Mouse (Mus musculus): Measurements from ENCODE around the gene Olfr1189. TPM values are rescaled to one million over a fixed set of nuclear protein-coding genes. Genes with fewer than 3 reads are reported as not detected.
"Not testable (repeated sequence)": the region's sequence is repeated elsewhere in the genome, so short reads cannot be mapped to it uniquely, and the experiment has no call there.

Olfr1189 gene
- not detected in 2 replicates for polyA plus RNA-seq (2011; ENCODE audit: insufficient read length, low read depth, missing spikeins)

GRCm38 (mm10) chr2:88586154-88586553, at the start of gene Olfr1189:
Gene Olfr1189, plus strand, starts transcription at chr2:88586454.
- TF ChIP-seq CTCF (IDR thresholded peaks at IDR 0.05; ENCODE audit: borderline replicate concordance, insufficient read depth, low read length) (no peak), POLR2A (IDR thresholded peaks at IDR 0.05; ENCODE audit: low read depth, low read length) (no peak)
- H3K4me3 ChIP-seq (ENCODE audit: insufficient read depth, low read length) = no peak within 1 kb of the TSS
- H3K4me1 ChIP-seq (ENCODE audit: control insufficient read depth, insufficient read depth, low read length) = no peaks in the 10 kb centered on the region
- no peak within 1 kb of the TSS for H3K27ac ChIP-seq (ENCODE audit: insufficient read depth, low read length)

DNA sequence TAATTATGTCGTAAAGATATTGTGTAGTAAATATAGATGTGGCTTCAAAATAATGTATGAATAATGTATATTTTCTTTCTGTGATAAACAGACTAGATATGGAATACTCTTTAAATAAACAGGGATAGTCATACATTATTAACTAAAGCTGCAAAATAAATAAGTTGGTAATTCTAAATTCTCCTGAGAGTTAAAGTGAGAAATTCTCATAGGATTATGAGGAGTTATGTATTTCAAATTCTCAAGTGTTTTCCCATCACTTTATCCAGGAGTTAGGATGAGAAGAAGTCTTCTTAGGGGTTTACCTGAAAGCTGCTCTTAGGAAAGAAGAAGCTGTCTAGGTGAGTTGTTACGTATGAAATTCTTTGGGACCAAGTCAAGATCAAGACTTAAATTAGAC, 29.6 kb upstream of the Olfr1189 start, which contains the start of gene Olfr1188:
TSS of gene Olfr1188 (plus strand) at position 301 of the 400 bp plus-strand sequence.
- TF ChIP-seq POLR2A (IDR thresholded peaks at IDR 0.05; ENCODE audit: low read depth, low read length) = no peak
- TF ChIP-seq CTCF (IDR thresholded peaks at IDR 0.05; ENCODE audit: borderline replicate concordance, insufficient read depth, low read length) = no peak
- H3K4me3 ChIP-seq (ENCODE audit: insufficient read depth, low read length) = no peak within 1 kb of the TSS
- no peak within 1 kb of the TSS for H3K27ac ChIP-seq (ENCODE audit: insufficient read depth, low read length)
- H3K4me1 ChIP-seq (ENCODE audit: control insufficient read depth, insufficient read depth, low read length) = no peaks in the 10 kb centered on the region

GRCm38 (mm10) chr2:88572696-88573095, 13.6 kb upstream of the Olfr1189 start:
- not testable (repeated sequence) for H3K4me3 ChIP-seq (ENCODE audit: insufficient read depth, low read length); H3K27ac ChIP-seq (ENCODE audit: insufficient read depth, low read length); H3K4me1 ChIP-seq (ENCODE audit: control insufficient read depth, insufficient read depth, low read length)

DNA sequence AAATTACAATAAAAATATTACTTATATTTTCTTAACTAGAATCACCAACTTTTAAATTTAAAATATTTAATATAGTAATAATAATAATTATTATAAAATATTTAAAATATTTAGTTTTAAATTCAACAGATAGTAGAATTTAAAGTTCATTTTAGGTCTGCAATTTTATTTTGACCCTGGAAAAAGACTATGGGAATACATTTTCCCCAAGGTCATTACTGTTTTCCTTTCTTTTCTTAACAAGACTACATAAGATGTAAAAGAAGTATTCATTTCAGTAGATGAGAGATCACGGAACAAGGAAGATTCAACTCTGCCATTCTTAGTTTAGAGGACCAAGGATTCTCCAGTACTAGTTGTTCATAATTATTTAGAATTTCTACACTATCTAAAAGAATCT, 54.0 kb downstream of the Olfr1189 start, which contains the start of gene Olfr1191-ps1:
TSS of gene Olfr1191-ps1 (plus strand) at position 301 of the 400 bp plus-strand sequence.
- H3K4me3 ChIP-seq (ENCODE audit: insufficient read depth, low read length); H3K27ac ChIP-seq (ENCODE audit: insufficient read depth, low read length); H3K4me1 ChIP-seq (ENCODE audit: control insufficient read depth, insufficient read depth, low read length): not testable (repeated sequence)

Other genes starting within 250 kb of the Olfr1189 start
- not detected in 2 replicates for gene Olfr1176, start 249.7 kb upstream of the Olfr1189 start, polyA plus RNA-seq (2011; ENCODE audit: insufficient read length, low read depth, missing spikeins)
- not detected in 2 replicates for gene Olfr1177-ps, start 240.0 kb upstream of the Olfr1189 start, polyA plus RNA-seq (2011; ENCODE audit: insufficient read length, low read depth, missing spikeins)
- not detected in 2 replicates for gene Olfr1178, start 199.4 kb upstream of the Olfr1189 start, polyA plus RNA-seq (2011; ENCODE audit: insufficient read length, low read depth, missing spikeins)
- not detected in 2 replicates for gene Olfr1179, start 180.0 kb upstream of the Olfr1189 start, polyA plus RNA-seq (2011; ENCODE audit: insufficient read length, low read depth, missing spikeins)
- gene Olfr1180, start 167.3 kb upstream of the Olfr1189 start, polyA plus RNA-seq (2011; ENCODE audit: insufficient read length, low read depth, missing spikeins) = not detected in 2 replicates
- gene Olfr1181, start 160.3 kb upstream of the Olfr1189 start, polyA plus RNA-seq (2011; ENCODE audit: insufficient read length, low read depth, missing spikeins) = not detected in 2 replicates
- gene Gm13757, start 137.3 kb upstream of the Olfr1189 start, polyA plus RNA-seq (2011; ENCODE audit: insufficient read length, low read depth, missing spikeins) = not detected in 2 replicates
- not detected in 2 replicates for gene Olfr1183, start 131.6 kb upstream of the Olfr1189 start, polyA plus RNA-seq (2011; ENCODE audit: insufficient read length, low read depth, missing spikeins)
- gene Olfr1184, start 102.9 kb upstream of the Olfr1189 start, polyA plus RNA-seq (2011; ENCODE audit: insufficient read length, low read depth, missing spikeins) = not detected in 2 replicates
- not detected in 2 replicates for gene Olfr1185-ps1, start 93.1 kb upstream of the Olfr1189 start, polyA plus RNA-seq (2011; ENCODE audit: insufficient read length, low read depth, missing spikeins)
- not detected in 2 replicates for gene Olfr1186, start 67.9 kb upstream of the Olfr1189 start, polyA plus RNA-seq (2011; ENCODE audit: insufficient read length, low read depth, missing spikeins)
- gene Olfr1188, start 29.5 kb upstream of the Olfr1189 start, polyA plus RNA-seq (2011; ENCODE audit: insufficient read length, low read depth, missing spikeins) = not detected in 2 replicates
- not detected in 2 replicates for gene Olfr1191-ps1, start 54.1 kb downstream of the Olfr1189 start, polyA plus RNA-seq (2011; ENCODE audit: insufficient read length, low read depth, missing spikeins)
- gene Olfr1192-ps1, start 62.1 kb downstream of the Olfr1189 start, polyA plus RNA-seq (2011; ENCODE audit: insufficient read length, low read depth, missing spikeins) = not detected in 2 replicates
- gene Olfr1193, start 89.2 kb downstream of the Olfr1189 start, polyA plus RNA-seq (2011; ENCODE audit: insufficient read length, low read depth, missing spikeins) = not detected in 2 replicates
- not detected in 2 replicates for gene Olfr1195, start 102.7 kb downstream of the Olfr1189 start, polyA plus RNA-seq (2011; ENCODE audit: insufficient read length, low read depth, missing spikeins)
- not detected in 2 replicates for gene Olfr1196, start 118.1 kb downstream of the Olfr1189 start, polyA plus RNA-seq (2011; ENCODE audit: insufficient read length, low read depth, missing spikeins)
- gene Olfr1197, start 145.9 kb downstream of the Olfr1189 start, polyA plus RNA-seq (2011; ENCODE audit: insufficient read length, low read depth, missing spikeins) = not detected in 2 replicates
- gene Olfr1198, start 164.9 kb downstream of the Olfr1189 start, polyA plus RNA-seq (2011; ENCODE audit: insufficient read length, low read depth, missing spikeins) = not detected in 2 replicates
- not detected in 2 replicates for gene Olfr1199, start 174.0 kb downstream of the Olfr1189 start, polyA plus RNA-seq (2011; ENCODE audit: insufficient read length, low read depth, missing spikeins)
- not detected in 2 replicates for gene Olfr1200, start 184.0 kb downstream of the Olfr1189 start, polyA plus RNA-seq (2011; ENCODE audit: insufficient read length, low read depth, missing spikeins)
- gene Olfr1201, start 206.6 kb downstream of the Olfr1189 start, polyA plus RNA-seq (2011; ENCODE audit: insufficient read length, low read depth, missing spikeins) = not detected in 2 replicates
- not detected in 2 replicates for gene Olfr1202, start 228.0 kb downstream of the Olfr1189 start, polyA plus RNA-seq (2011; ENCODE audit: insufficient read length, low read depth, missing spikeins)
- not detected in 2 replicates for gene Olfr1205, start 243.3 kb downstream of the Olfr1189 start, polyA plus RNA-seq (2011; ENCODE audit: insufficient read length, low read depth, missing spikeins)

All from embryonic fibroblast, embryonic 13.5 days (primary cell).